Mouse (Mus musculus) brain, embryonic 14.5 days (tissue): ENCODE data around the gene Glce.

Experiments
- CTCF ChIP-seq: fragments of 200-500 bp; IDR thresholded peaks from 2 replicates; pipeline ENCODE4 v1.5.1; 2012; ENCODE audit warnings: inconsistent platforms, mild to moderate bottlenecking, moderate library complexity, borderline replicate concordance; ENCODE audit not compliant: insufficient read depth, insufficient read length; ENCODE audit errors: extremely low read depth
- POLR2A ChIP-seq: fragments of 200-500 bp; IDR thresholded peaks from 2 replicates; pipeline ENCODE4 v1.6.1; 2012; ENCODE audit warnings: mild to moderate bottlenecking, inconsistent platforms, borderline replicate concordance; ENCODE audit not compliant: poor library complexity, insufficient read depth, insufficient read length, severe bottlenecking; ENCODE audit errors: extremely low read depth

DNA sequence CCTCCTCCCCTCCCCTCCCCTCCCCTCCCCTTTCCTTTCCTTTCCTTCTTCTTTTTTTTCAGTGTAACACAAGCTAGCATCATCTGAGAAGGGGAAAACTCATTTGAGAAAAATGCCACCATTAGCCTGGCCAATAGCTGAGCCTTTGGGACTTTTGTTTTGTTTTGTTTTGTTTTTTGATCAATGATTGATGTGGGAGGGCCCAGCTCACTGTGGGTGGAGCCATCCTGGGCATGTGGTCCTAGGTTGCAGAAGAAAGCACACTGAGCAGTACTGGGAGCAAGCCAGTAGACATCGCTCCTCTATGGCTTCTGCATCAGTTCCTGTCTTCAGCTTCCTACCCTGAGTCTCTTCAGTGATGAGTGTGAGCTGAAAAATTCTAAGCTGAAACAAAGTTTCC, 86.6 kb downstream of the Glce start:
- TF ChIP-seq CTCF (no peak), POLR2A (no peak)
